Mouse (Mus musculus): Measurements from ENCODE around the gene Vipr1.

DNA sequence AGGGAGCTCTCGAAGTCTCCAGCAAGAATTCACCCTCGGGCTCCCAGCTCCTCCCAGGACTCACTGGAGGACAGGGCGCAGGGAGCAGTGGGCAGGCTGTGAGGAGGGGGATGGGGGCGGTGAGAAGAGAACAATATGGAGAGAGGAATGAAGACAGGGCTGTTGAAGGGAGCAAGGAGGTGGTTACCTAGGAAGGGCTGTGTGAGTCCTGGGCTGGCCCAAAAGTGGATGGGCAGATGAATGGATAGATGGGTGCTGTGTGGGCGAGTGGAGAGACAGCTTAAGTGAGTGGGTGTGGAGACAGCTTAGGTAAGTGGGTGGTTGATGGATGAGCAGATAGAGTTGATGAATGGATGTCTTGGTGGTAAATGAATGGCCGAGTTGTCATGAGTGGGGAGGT is 21.0 kb downstream of the Vipr1 start:
- no peak for TF ChIP-seq CTCF (conservative IDR thresholded peaks at IDR 0.05; ENCODE audit: low read length)
- TF ChIP-seq NANOG (IDR thresholded peaks at IDR 0.05; ENCODE audit: borderline replicate concordance, low read length): no peak
- TF ChIP-seq POU5F1 (IDR thresholded peaks at IDR 0.05; ENCODE audit: borderline replicate concordance, low read length): no peak
